In the genomic region with DNA sequence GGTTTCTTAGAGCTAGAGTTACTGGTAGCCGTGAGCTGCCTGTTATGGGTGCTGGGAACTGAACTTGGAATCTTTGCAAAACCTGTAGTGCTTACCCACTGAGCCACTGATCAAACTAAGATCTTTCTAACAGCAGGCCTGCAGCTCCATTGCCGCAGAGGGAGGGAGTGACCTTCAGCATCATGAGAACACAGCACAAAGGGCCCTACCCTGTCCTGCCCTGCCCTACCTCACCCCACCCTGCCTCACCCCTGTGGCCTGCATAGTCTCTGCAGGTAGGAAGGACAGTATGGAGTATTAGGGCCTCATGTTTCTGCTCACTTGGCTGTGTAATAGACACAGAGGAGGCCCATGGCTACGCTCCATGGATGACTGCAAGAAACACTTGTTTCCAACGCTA, we compare ENCODE assay signal across 20 mouse cellular contexts. TPM values are rescaled to one million over a fixed set of nuclear protein-coding genes. Genes with fewer than 3 reads are reported as not detected.
DNase-seq lines count a peak whose midpoint lies in the region; ATAC-seq and TF ChIP-seq lines count a peak whose summit lies in the region.
"Had no signal": no experiment of that assay in that cellular context is flagged by ENCODE, and none has a peak within 500 bp of the region (broad histone marks: within the 10 kb centered on the region; RNA-seq: fewer than 3 reads in every experiment).

No protein-coding gene starts in this region.

- no peak overlapping the region for H3K9ac ChIP-seq in kidney, embryonic 15.5 days
- H3K9ac ChIP-seq in ES-E14 (ENCODE audit: insufficient read depth, low read depth, low read length, poor library complexity, severe bottlenecking), result no peak overlapping the region
- no peak overlapping the region for H3K9ac ChIP-seq in intestine, embryonic 15.5 days
- no peak overlapping the region for H3K9ac ChIP-seq in stomach, embryonic 16.5 days (ENCODE audit: low read length)
- H3K9ac ChIP-seq: limb, embryonic 15.5 days; liver, embryonic 15.5 days; midbrain, embryonic 13.5 days; neural tube, embryonic 12.5 days had no signal

- WGBS in kidney, embryonic 15.5 days, result 67% methylated on average over 4 of the region's 4 CpGs
- 79% methylated on average over 4 of the region's 4 CpGs for WGBS in intestine, embryonic 15.5 days
- 78% methylated on average over 4 of the region's 4 CpGs for WGBS in stomach, embryonic 16.5 days
- 95% methylated on average over 4 of the region's 4 CpGs for WGBS in thymus, adult 2 months

- H3K27ac ChIP-seq in kidney, embryonic 15.5 days, result no peak overlapping the region
- H3K27ac ChIP-seq in ES-E14 (ENCODE audit: insufficient read depth, low read depth, low read length, poor library complexity, severe bottlenecking), result peak overlapping the region; percentile 52
- H3K27ac ChIP-seq in intestine, embryonic 15.5 days, result peak overlapping the region; percentile 90
- peak overlapping the region; percentile 92 for H3K27ac ChIP-seq in stomach, embryonic 16.5 days (ENCODE audit: low read length)
- no peak overlapping the region for H3K27ac ChIP-seq in thymus, adult 2 months (ENCODE audit: control insufficient read depth, insufficient read depth, low read length)
- H3K27ac ChIP-seq: forebrain, embryonic 10.5 days; hindbrain, postnatal 0 days; limb, embryonic 15.5 days; liver, embryonic 15.5 days; midbrain, embryonic 13.5 days; neural tube, embryonic 12.5 days had no signal

- no peaks in the 10 kb centered on the region for H3K9me3 ChIP-seq in kidney, embryonic 15.5 days (replicated peaks)
- no peaks in the 10 kb centered on the region for H3K9me3 ChIP-seq in ES-E14 (ENCODE audit: control insufficient read depth, insufficient read depth, low read depth, low read length)
- no peaks in the 10 kb centered on the region for H3K9me3 ChIP-seq in intestine, embryonic 15.5 days
- no peaks in the 10 kb centered on the region for H3K9me3 ChIP-seq in stomach, embryonic 16.5 days (replicated peaks; ENCODE audit: control insufficient read depth, low read length)
- H3K9me3 ChIP-seq: forebrain, embryonic 10.5 days; limb, embryonic 15.5 days; liver, embryonic 15.5 days; midbrain, embryonic 13.5 days; neural tube, embryonic 12.5 days had no signal

- H3K27me3 ChIP-seq in kidney, embryonic 15.5 days, result no peaks in the 10 kb centered on the region
- H3K27me3 ChIP-seq in intestine, embryonic 15.5 days (replicated peaks), result no peaks in the 10 kb centered on the region
- H3K27me3 ChIP-seq in stomach, embryonic 16.5 days (ENCODE audit: control insufficient read depth, insufficient read depth, low read length), result no peaks in the 10 kb centered on the region
- H3K27me3 ChIP-seq in thymus, adult 2 months (ENCODE audit: control insufficient read depth, insufficient read depth, low read length), result no peaks in the 10 kb centered on the region
- H3K27me3 ChIP-seq: limb, embryonic 15.5 days; liver, embryonic 15.5 days; midbrain, embryonic 13.5 days; neural tube, embryonic 12.5 days had no signal

- H3K4me3 ChIP-seq in kidney, embryonic 15.5 days (replicated peaks), result no peak overlapping the region
- H3K4me3 ChIP-seq in ES-E14 (ENCODE audit: insufficient read depth in 1 of 2, low read depth in 1 of 2, low read length in 2 of 2, poor library complexity in 1 of 2, severe bottlenecking in 1 of 2), result no peak overlapping the region
- H3K4me3 ChIP-seq in intestine, embryonic 15.5 days (replicated peaks), result no peak overlapping the region
- no peak overlapping the region for H3K4me3 ChIP-seq in stomach, embryonic 16.5 days (replicated peaks; ENCODE audit: low read length)
- no peak overlapping the region for H3K4me3 ChIP-seq in thymus, adult 2 months (ENCODE audit: control insufficient read depth, insufficient read depth, low read length)
- H3K4me3 ChIP-seq: forebrain, embryonic 10.5 days; limb, embryonic 15.5 days; liver, embryonic 15.5 days; midbrain, embryonic 13.5 days; neural tube, embryonic 12.5 days had no signal

- peaks cover 21% of the 10 kb centered on the region for H3K4me1 ChIP-seq in kidney, embryonic 15.5 days
- peaks cover 10 to 31% of the 10 kb centered on the region in 2 experiments for H3K4me1 ChIP-seq in ES-E14 (ENCODE audit: control insufficient read depth in 2 of 2, insufficient read depth in 2 of 2, low read length in 2 of 2, poor library complexity in 1 of 2)
- peaks cover 13% of the 10 kb centered on the region for H3K4me1 ChIP-seq in intestine, embryonic 15.5 days (replicated peaks)
- peaks cover 10% of the 10 kb centered on the region for H3K4me1 ChIP-seq in stomach, embryonic 16.5 days (ENCODE audit: control insufficient read depth, insufficient read depth, low read length)
- H3K4me1 ChIP-seq in thymus, adult 2 months (replicated peaks; ENCODE audit: control insufficient read depth, insufficient read depth, low read length), result no peaks in the 10 kb centered on the region
- H3K4me1 ChIP-seq: neural tube, embryonic 12.5 days had no signal

- in situ Hi-C loops in ES-E14 (cut with MboI; ENCODE audit: low sequenced_read_pairs in 2 of 2, unreplicated experiment in 2 of 2), result no loop called here

- no peak for TF ChIP-seq CTCF in thymus, adult 2 months (IDR thresholded peaks at IDR 0.05; ENCODE audit: borderline replicate concordance, control insufficient read depth, extremely low read depth, insufficient read depth, low read length, poor library complexity)

- no peak for TF ChIP-seq POLR2A in thymus, adult 2 months (IDR thresholded peaks at IDR 0.05; ENCODE audit: control insufficient read depth, extremely low read depth, insufficient read depth, low read length, poor library complexity)

- no peak for DNase-seq in kidney, postnatal 25 days
- no peak for DNase-seq in ES-E14 (ENCODE audit: low read depth, low spot score)
- DNase-seq in thymus, adult 2 months, result no peak
- no peak for DNase-seq in spleen, postnatal 36 days (ENCODE audit: low spot score in 2 of 2)
- DNase-seq: adrenal gland, adult 8-10 months; cerebellum, adult 11 months; cerebellum, postnatal 36 days; heart, postnatal 4 days; kidney, adult 9 months; right cerebral cortex, adult 18-20 months had no signal

- no peak overlapping the region for H3K4me2 ChIP-seq in kidney, embryonic 15.5 days
- H3K4me2 ChIP-seq in intestine, embryonic 15.5 days (replicated peaks), result no peak overlapping the region
- H3K4me2 ChIP-seq in stomach, embryonic 16.5 days (ENCODE audit: low read depth, low read length), result no peak overlapping the region
- H3K4me2 ChIP-seq: heart, embryonic 11.5 days; limb, embryonic 15.5 days; liver, embryonic 15.5 days; midbrain, embryonic 13.5 days; neural tube, embryonic 12.5 days had no signal

- peak; percentile 54; the same call in 1 of the 2 replicates for ATAC-seq in kidney, embryonic 15.5 days (replicated peaks; ENCODE audit: low FRiP score)
- ATAC-seq in intestine, embryonic 15.5 days, result peak; percentile 92
- peak; percentile 92 for ATAC-seq in stomach, embryonic 16.5 days (ENCODE audit: insufficient read depth, low FRiP score)
- ATAC-seq: hindbrain, postnatal 0 days; midbrain, embryonic 13.5 days had no signal

- no peaks in the 10 kb centered on the region for H3K36me3 ChIP-seq in kidney, embryonic 15.5 days
- H3K36me3 ChIP-seq in ES-E14 (ENCODE audit: control insufficient read depth, insufficient read depth, low read length, poor library complexity, severe bottlenecking), result no peaks in the 10 kb centered on the region
- no peaks in the 10 kb centered on the region for H3K36me3 ChIP-seq in intestine, embryonic 15.5 days
- no peaks in the 10 kb centered on the region for H3K36me3 ChIP-seq in stomach, embryonic 16.5 days (ENCODE audit: control insufficient read depth, insufficient read depth, low read length)
- no peaks in the 10 kb centered on the region for H3K36me3 ChIP-seq in thymus, adult 2 months (ENCODE audit: control insufficient read depth, insufficient read depth, low read length)
- H3K36me3 ChIP-seq: forebrain, embryonic 10.5 days; limb, embryonic 15.5 days; liver, embryonic 15.5 days; midbrain, embryonic 13.5 days; neural tube, embryonic 12.5 days had no signal

TF ChIP-seq in ES-E14, 5 proteins besides CTCF, POLR2A, EP300 and RAD21:
- TF ChIP-seq ZNF384 (IDR thresholded peaks at IDR 0.05; ENCODE audit: low read depth, low read length) (no peak), MAFK (IDR thresholded peaks at IDR 0.05; ENCODE audit: insufficient read depth, low read depth, low read length) (no peak), HCFC1 (IDR thresholded peaks at IDR 0.05; ENCODE audit: borderline replicate concordance, insufficient read depth, low read length) (no peak), CHD2 (IDR thresholded peaks at IDR 0.05; ENCODE audit: low read depth, low read length) (no peak), ZC3H11A (IDR thresholded peaks at IDR 0.05; ENCODE audit: borderline replicate concordance, low read depth, low read length) (no peak)

RNA-seq across cellular contexts. Expression of gene Tmem154, which starts 27.1 kb away (rescaled TPM):
- polyA plus RNA-seq in kidney, embryonic 15.5 days (2015; fragmentation: Nextera tagmentation; extraction: Ambion mirVana), result 0.64 and 0.73 TPM in 2 replicates
- total RNA-seq in ES-E14 (2012; rRNA removed), result 0.31 and 0.53 TPM in 2 replicates
- polyA plus RNA-seq in intestine, embryonic 15.5 days (2015; fragmentation: Nextera tagmentation; extraction: Ambion mirVana), result 0.98 and 1.2 TPM in 2 replicates
- 14.8 and 19.1 TPM in 2 replicates for polyA plus RNA-seq in stomach, embryonic 16.5 days (2015; fragmentation: Nextera tagmentation; extraction: Ambion mirVana)
- 12.4 and 14.4 TPM in 2 replicates for polyA plus RNA-seq in thymus, adult 2 months (2012; rRNA removed)

RNA-seq across cellular contexts. Expression of gene Tigd4, which starts 45.5 kb away (rescaled TPM):
- polyA plus RNA-seq in kidney, embryonic 15.5 days (2015; fragmentation: Nextera tagmentation; extraction: Ambion mirVana), result 0.06 and 0.26 TPM in 2 replicates
- total RNA-seq in ES-E14 (2012; rRNA removed), result not detected in 2 replicates
- not detected in 2 replicates for polyA plus RNA-seq in intestine, embryonic 15.5 days (2015; fragmentation: Nextera tagmentation; extraction: Ambion mirVana)
- polyA plus RNA-seq in stomach, embryonic 16.5 days (2015; fragmentation: Nextera tagmentation; extraction: Ambion mirVana), result 0.21 and 0.31 TPM in 2 replicates
- polyA plus RNA-seq in thymus, adult 2 months (2012; rRNA removed), result not detected in 2 replicates
- total RNA-seq: hindbrain, postnatal 0 days had no signal
- polyA plus RNA-seq: heart, embryonic 11.5 days; hindbrain, postnatal 0 days; midbrain, embryonic 13.5 days had no signal

RNA-seq across cellular contexts. Expression of gene Arfip1, which starts 56.4 kb away (rescaled TPM):
- polyA plus RNA-seq in kidney, embryonic 15.5 days (2015; fragmentation: Nextera tagmentation; extraction: Ambion mirVana), result 48.1 and 53.8 TPM in 2 replicates
- 10.5 and 17.4 TPM in 2 replicates for total RNA-seq in ES-E14 (2012; rRNA removed)
- polyA plus RNA-seq in intestine, embryonic 15.5 days (2015; fragmentation: Nextera tagmentation; extraction: Ambion mirVana), result 47.0 and 53.1 TPM in 2 replicates
- polyA plus RNA-seq in stomach, embryonic 16.5 days (2015; fragmentation: Nextera tagmentation; extraction: Ambion mirVana), result 72.3 and 74.1 TPM in 2 replicates
- 8.5 and 10.1 TPM in 2 replicates for polyA plus RNA-seq in thymus, adult 2 months (2012; rRNA removed)

Comparison
In these comparisons a context has a peak if more than half of its experiments do, and no peak if none do; other contexts are left out.
1. H3K27ac ChIP-seq: peak in ES-E14 (single experiment), intestine, embryonic 15.5 days (single experiment) and stomach, embryonic 16.5 days (single experiment); none in kidney, embryonic 15.5 days (single experiment) and thymus, adult 2 months (single experiment).
2. Peak in every context shown above with its lines, with median percentiles within 50 percentile points of each other: ATAC-seq.